Comparison of ENCODE assay signal across 9 mouse cellular contexts in the genomic region with DNA sequence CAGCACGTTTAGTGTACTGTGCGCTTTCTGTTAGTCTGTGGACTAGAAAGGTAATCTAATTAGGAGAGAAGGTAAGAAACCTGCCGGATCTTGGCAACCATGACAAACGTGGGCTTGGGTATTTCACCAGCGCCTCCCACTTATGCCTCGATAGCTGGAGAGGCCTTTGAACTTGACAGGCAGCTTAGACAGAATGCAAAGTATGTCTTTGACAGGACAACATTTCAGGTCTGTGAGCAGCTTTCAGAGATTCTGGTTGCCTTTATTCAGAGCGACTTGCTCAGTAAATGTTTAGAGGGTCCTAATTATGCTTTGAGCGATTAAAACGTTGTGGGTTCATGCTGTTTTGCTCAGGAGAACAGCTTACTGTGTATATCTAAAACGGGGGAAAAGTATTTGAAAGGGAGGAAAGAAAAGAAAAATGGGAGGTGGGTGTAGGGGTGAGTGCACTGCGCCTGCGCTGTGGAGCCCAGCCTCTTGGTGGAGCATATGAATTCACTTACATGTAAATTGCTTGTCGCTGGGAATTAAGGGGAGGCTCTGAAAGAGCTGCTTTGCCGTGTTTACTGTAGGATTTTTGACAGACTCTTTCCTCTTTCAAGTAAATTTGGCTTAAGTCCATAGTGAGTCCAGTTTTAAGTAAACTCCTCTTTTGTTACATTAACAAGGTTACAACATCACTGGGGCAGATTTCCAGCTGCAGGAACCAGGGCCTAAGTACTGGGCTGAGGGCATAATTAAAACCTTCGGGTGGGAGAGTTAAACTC.
DNase-seq lines count a peak whose midpoint lies in the region; ATAC-seq lines count a peak whose summit lies in the region.
"Had no signal": no experiment of that assay in that cellular context is flagged by ENCODE, and none has a peak within 500 bp of the region (broad histone marks: within the 10 kb centered on the region; RNA-seq: fewer than 3 reads in every experiment).

No protein-coding gene starts in this region.

- peak overlapping the region; percentile 3; the same call in 1 of the 2 replicates for H3K4me2 ChIP-seq in limb, embryonic 11.5 days (ENCODE audit: low read depth, severe bottlenecking)

- WGBS in heart, embryonic 10.5 days, result 49% methylated on average over 15 of the region's 15 CpGs
- 29% methylated on average over 15 of the region's 15 CpGs for WGBS in forebrain, embryonic 10.5 days
- WGBS in limb, embryonic 11.5 days, result 24% methylated on average over 15 of the region's 15 CpGs

- no peak overlapping the region for H3K9ac ChIP-seq in limb, embryonic 11.5 days (ENCODE audit: low read length)

- H3K36me3 ChIP-seq in heart, embryonic 10.5 days, result no peaks in the 10 kb centered on the region
- no peaks in the 10 kb centered on the region for H3K36me3 ChIP-seq in forebrain, embryonic 10.5 days (replicated peaks)
- H3K36me3 ChIP-seq in limb, embryonic 11.5 days (ENCODE audit: control insufficient read depth, insufficient read depth, low read length), result no peaks in the 10 kb centered on the region

- no peaks in the 10 kb centered on the region for H3K9me3 ChIP-seq in heart, embryonic 10.5 days
- no peaks in the 10 kb centered on the region for H3K9me3 ChIP-seq in forebrain, embryonic 10.5 days
- no peaks in the 10 kb centered on the region for H3K9me3 ChIP-seq in limb, embryonic 11.5 days (ENCODE audit: control insufficient read depth, low read length)

- H3K27ac ChIP-seq in heart, embryonic 10.5 days, result peak overlapping the region; percentile 44; the same call in 1 of the 2 replicates
- H3K27ac ChIP-seq in forebrain, embryonic 10.5 days, result peak overlapping the region; percentile 67
- peak overlapping the region; percentile 64 for H3K27ac ChIP-seq in limb, embryonic 11.5 days (replicated peaks; ENCODE audit: low read depth, low read length)

- no peak overlapping the region for H3K4me3 ChIP-seq in heart, embryonic 10.5 days
- H3K4me3 ChIP-seq in forebrain, embryonic 10.5 days, result peak overlapping the region; percentile 25; the same call in 1 of the 2 replicates
- no peak overlapping the region for H3K4me3 ChIP-seq in limb, embryonic 11.5 days (ENCODE audit: low read depth, low read length)

- ATAC-seq in limb, embryonic 11.5 days (ENCODE audit: insufficient number of reproducible peaks, low FRiP score, low TSS enrichment, low read depth), result no peak
- no peak for ATAC-seq in activated CD4-positive, CD25-positive, alpha-beta regulatory T cell, adult 4 months

- no peaks in the 10 kb centered on the region for H3K27me3 ChIP-seq in heart, embryonic 10.5 days (ENCODE audit: insufficient read depth, poor library complexity, severe bottlenecking)
- H3K27me3 ChIP-seq in forebrain, embryonic 10.5 days (ENCODE audit: poor library complexity, severe bottlenecking), result peaks cover 9% of the 10 kb centered on the region
- no peaks in the 10 kb centered on the region for H3K27me3 ChIP-seq in limb, embryonic 11.5 days (ENCODE audit: control insufficient read depth, insufficient read depth, low read length)
- H3K27me3 ChIP-seq: CH12.LX had no signal

- peaks cover 22% of the 10 kb centered on the region for H3K4me1 ChIP-seq in heart, embryonic 10.5 days
- H3K4me1 ChIP-seq in forebrain, embryonic 10.5 days, result peaks cover 30% of the 10 kb centered on the region
- peaks cover 12% of the 10 kb centered on the region for H3K4me1 ChIP-seq in limb, embryonic 11.5 days (ENCODE audit: control insufficient read depth, insufficient read depth, low read length)

- DNase-seq in heart, embryonic 10.5 days (ENCODE audit: low spot score), result no peak
- DNase-seq in heart, adult 9 months (ENCODE audit: low spot score in 2 of 2), result no peak
- peak; percentile 56 for DNase-seq in MN1 (ENCODE audit: low spot score)
- DNase-seq in forebrain, embryonic 10.5 days (ENCODE audit: extremely low spot score, low spot score), result peak; percentile 50
- DNase-seq in limb, embryonic 11.5 days (ENCODE audit: low spot score), result peak; percentile 75
- peak; percentile 38 for DNase-seq in retina, postnatal 1 day
- no peak for DNase-seq in spleen, postnatal 36 days (ENCODE audit: low spot score in 2 of 2)

Comparison
In these comparisons a context has a peak if more than half of its experiments do, and no peak if none do; other contexts are left out.
1. DNase-seq: peak in MN1 (single experiment), forebrain, embryonic 10.5 days (single experiment), limb, embryonic 11.5 days (single experiment) and retina, postnatal 1 day (single experiment); none in heart, embryonic 10.5 days (single experiment), heart, adult 9 months (0 of 2) and spleen, postnatal 36 days (0 of 2).
2. Peak in every context shown above with its lines, with median percentiles within 50 percentile points of each other: H3K27ac ChIP-seq.